Mouse (Mus musculus) embryonic facial prominence, embryonic 14.5 days (tissue): Measurements from ENCODE around the gene Tmem117. TPM values are rescaled to one million over a fixed set of nuclear protein-coding genes. Genes with fewer than 3 reads are reported as not detected.

Source experiments
- ATAC-seq: fragments of 200-750 bp; cut with Nextera tagmentation; 2 replicates; pipeline ENCODE4 v1.8.0; 2017; ENCODE audit warnings: low read depth, moderate number of reproducible peaks, moderate TSS enrichment
- DNase-seq: peaks from one replicate; pipeline ENCODE4 v3.0.0-alpha.2; 2015; ENCODE audit warnings: low spot score
- H3K27ac ChIP-seq: fragments of 300-500 bp; sonication (generic); replicated peaks from 2 replicates; pipeline ENCODE4 v1.5.1; 2014; ENCODE audit warnings: low read depth, mild to moderate bottlenecking, low read length, moderate library complexity
- H3K27me3 ChIP-seq: fragments of 300-500 bp; sonication (generic); replicated peaks from 2 replicates; pipeline ENCODE4 v1.6.1; 2014; ENCODE audit warnings: low read length; ENCODE audit not compliant: control insufficient read depth, insufficient read depth
- H3K36me3 ChIP-seq: fragments of 300-500 bp; sonication (generic); 2 replicates; pipeline ENCODE4 v1.6.1; 2014; ENCODE audit warnings: low read length, mixed read lengths; ENCODE audit not compliant: control insufficient read depth, insufficient read depth
- H3K4me1 ChIP-seq: fragments of 300-500 bp; sonication (generic); 2 replicates; pipeline ENCODE4 v1.6.1; 2014; ENCODE audit warnings: antibody characterized with exemption, low read length; ENCODE audit not compliant: control insufficient read depth, insufficient read depth
- H3K4me2 ChIP-seq: fragments of 300-500 bp; sonication (generic); 2 replicates; pipeline ENCODE4 v1.6.1; 2014; ENCODE audit warnings: low read depth, mild to moderate bottlenecking, low read length, moderate library complexity, mixed read lengths
- H3K4me3 ChIP-seq: fragments of 300-500 bp; sonication (generic); 2 replicates; pipeline ENCODE4 v1.5.1; 2014; ENCODE audit warnings: low read depth, mild to moderate bottlenecking, low read length
- H3K9ac ChIP-seq: fragments of 300-500 bp; sonication (generic); 2 replicates; pipeline ENCODE4 v1.6.1; 2014; ENCODE audit warnings: low read depth, mild to moderate bottlenecking, low read length, moderate library complexity, mixed read lengths
- H3K9me3 ChIP-seq: fragments of 300-500 bp; sonication (generic); 2 replicates; pipeline ENCODE4 v1.6.1; 2016; ENCODE audit warnings: low read length; ENCODE audit not compliant: control insufficient read depth
- WGBS: fragments of 180-500 bp; shearing (Covaris S2); extraction: QIAGEN DNeasy Blood & Tissue Kit; methylation state at CpG from one replicate; pipeline ENCODE4 v1.1.7; 2014; 5-methylcytosine and 5-hydroxymethylcytosine counted together
- polyA plus RNA-seq: library from polyadenylated mRNA; unstranded; fragments of >200 nt; fragmentation: Nextera tagmentation; extraction: Ambion mirVana; gene quantifications from 2 replicates; pipeline ENCODE4 v1.2.1, GENCODE M21; 2014

Gene Tmem117
- polyA plus RNA-seq, 1 experiment from 2014 or later = 11.1 TPM

DNA sequence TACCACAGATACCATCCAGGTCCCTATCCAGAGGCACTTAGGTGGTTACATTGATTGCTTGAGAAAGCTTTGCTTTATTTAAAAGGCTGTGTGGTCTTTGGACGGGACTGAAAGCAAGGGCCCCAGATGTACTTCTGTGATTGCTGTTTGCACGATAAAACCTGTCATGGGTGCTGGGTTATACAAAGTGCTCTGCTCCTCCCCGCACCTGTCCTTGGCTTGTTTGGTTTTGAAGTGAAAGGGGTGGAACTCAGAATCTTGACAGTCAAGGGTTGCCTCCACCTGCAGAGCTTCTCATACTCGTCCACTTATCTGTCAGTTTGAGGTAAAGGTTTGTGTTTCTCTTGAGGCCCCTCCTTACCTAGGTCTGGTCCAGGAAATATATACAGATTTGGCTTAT lies 1.5 kb downstream of the Tmem117 start:
- WGBS = 68% methylated on average over 4 of the region's 4 CpGs
- Histone ChIP-seq H3K4me2 (no peak overlapping the region), H3K27ac (no peak overlapping the region), H3K4me3 (no peak overlapping the region), H3K9ac (no peak overlapping the region), H3K36me3 (no peaks in the 10 kb centered on the region), H3K27me3 (peaks cover 13% of the 10 kb centered on the region), H3K9me3 (no peaks in the 10 kb centered on the region), H3K4me1 (no peaks in the 10 kb centered on the region)
- no peak for DNase-seq
- no peak for ATAC-seq

DNA sequence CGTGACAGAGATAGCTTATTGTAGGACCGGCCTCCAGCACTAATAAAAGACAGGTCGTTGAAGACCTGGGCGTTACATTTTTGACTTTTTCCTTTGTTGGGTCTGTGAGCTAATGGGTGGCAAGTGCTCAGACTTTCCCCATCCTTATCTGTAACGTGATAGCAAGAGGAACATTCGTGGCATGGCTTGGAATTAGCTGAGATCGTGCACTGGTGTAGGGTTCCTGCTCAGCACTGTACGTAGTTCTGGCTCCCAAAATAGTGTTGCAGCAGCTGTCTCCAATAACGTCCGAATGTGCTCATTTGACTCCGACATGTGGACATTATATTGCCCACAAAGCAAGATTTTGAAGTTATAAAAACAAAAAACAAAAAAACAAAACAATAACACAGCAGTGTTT lies 5.5 kb downstream of the Tmem117 start:
- DNase-seq = peak; percentile 40
- Histone ChIP-seq H3K9ac (no peak overlapping the region), H3K36me3 (no peaks in the 10 kb centered on the region), H3K4me3 (no peak overlapping the region), H3K27me3 (peaks cover 13% of the 10 kb centered on the region), H3K4me1 (no peaks in the 10 kb centered on the region), H3K27ac (no peak overlapping the region), H3K4me2 (no peak overlapping the region), H3K9me3 (no peaks in the 10 kb centered on the region)
- peak; percentile 71; the same call in 1 of the 2 replicates for ATAC-seq
- 49% methylated on average over 11 of the region's 11 CpGs for WGBS

DNA sequence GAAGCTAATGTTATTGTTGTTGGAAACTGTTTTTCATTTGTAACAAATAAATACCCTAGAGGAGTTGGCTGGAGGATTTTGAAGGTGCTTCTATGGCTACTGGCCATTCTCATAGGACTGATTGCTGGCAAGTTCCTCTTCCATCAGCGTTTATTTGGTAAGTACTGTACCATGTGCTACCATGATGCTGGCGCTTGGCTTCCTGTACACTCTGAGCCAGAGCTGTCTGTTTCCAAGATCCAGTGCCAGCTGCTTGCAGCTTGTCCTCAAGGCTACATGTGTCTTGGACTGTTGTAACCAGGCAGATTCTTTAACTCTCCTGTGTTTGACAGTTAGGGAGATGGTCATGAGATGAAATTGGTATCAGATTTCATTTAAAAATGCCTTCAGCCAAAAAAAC lies 9.2 kb downstream of the Tmem117 start:
- Histone ChIP-seq H3K9ac (no peak overlapping the region), H3K4me3 (no peak overlapping the region), H3K9me3 (0 out of 2 replicates have a peak, but pooled peaks cover 3% of the 10 kb centered on the region), H3K4me2 (no peak overlapping the region), H3K27me3 (no peaks in the 10 kb centered on the region), H3K27ac (no peak overlapping the region), H3K36me3 (no peaks in the 10 kb centered on the region), H3K4me1 (no peaks in the 10 kb centered on the region)
- DNase-seq = peak; percentile 38
- WGBS = 72% methylated on average over 2 of the region's 2 CpGs
- no peak for ATAC-seq

DNA sequence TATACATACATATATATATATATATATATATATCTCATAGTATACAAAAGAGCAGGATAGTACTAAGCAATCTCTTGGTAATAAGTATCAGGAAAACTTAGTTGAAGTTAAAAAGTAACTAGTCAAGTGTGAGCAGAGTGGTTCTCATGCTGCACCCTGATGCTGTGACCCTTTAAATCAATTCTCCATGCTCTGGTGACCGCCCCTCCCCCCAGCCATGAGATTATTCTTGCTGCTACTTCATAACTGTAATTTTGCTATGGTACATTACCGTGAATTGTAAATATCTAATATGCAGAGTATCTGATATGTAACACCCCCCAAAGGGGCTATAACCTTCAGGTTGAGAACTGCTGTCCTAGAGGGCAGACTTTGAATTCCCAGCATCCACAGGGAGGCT lies 10.1 kb downstream of the Tmem117 start:
- no peak overlapping the region for H3K4me2 ChIP-seq
- WGBS = 70% methylated on average over 2 of the region's 2 CpGs

DNA sequence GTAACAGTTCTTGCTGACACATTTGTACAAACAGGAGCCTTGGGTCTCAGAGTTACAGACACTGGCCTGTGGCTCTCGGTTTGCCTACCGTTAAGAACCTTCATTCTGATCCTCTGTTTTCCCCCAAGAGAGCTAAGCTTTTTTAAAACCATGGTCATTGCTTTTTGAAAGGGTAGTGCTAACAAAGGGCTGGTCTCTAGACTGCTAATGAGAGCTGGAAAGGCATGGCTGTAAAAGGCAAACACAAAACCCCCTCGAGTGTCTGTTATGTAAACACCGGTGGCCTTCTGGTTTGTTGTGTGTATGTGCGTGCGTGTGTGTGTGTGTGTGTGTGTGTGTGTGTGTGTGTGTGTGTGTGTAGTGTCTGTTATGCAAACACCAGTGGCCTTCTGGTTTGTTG lies 17.0 kb downstream of the Tmem117 start:
- 53% methylated on average over 6 of the region's 6 CpGs for WGBS
- no peak overlapping the region for H3K4me3 ChIP-seq
- no peak for ATAC-seq

More for the DNA sequence above, 10.1 kb downstream of the Tmem117 start:
- Histone ChIP-seq H3K27ac (no peak overlapping the region), H3K9me3 (0 out of 2 replicates have a peak, but pooled peaks cover 3% of the 10 kb centered on the region), H3K36me3 (no peaks in the 10 kb centered on the region), H3K4me3 (no peak overlapping the region), H3K27me3 (no peaks in the 10 kb centered on the region), H3K4me1 (no peaks in the 10 kb centered on the region), H3K9ac (no peak overlapping the region)
- no peak for DNase-seq
- no peak for ATAC-seq

DNA sequence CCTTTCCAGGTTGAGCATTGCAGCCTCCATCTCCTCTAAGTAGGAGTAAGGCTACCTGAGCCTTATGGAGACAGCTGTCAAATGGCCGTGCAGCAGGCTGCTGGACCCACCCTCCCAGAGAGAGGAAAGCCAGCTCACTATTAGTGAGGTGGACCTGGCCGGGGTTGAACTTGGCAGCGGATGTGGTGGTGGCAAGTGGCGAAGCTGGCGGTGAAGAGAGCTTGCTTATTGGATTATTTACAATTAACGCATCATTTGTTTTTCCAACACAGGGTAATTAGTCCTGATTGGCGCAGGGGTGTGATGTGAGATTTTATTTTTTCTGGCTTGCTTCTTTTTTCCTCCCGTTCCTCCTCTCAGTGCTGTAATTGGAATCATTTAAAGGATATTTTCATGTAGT lies 19.4 kb downstream of the Tmem117 start:
- Histone ChIP-seq H3K9ac (no peak overlapping the region), H3K9me3 (no peaks in the 10 kb centered on the region), H3K27ac (no peak overlapping the region), H3K4me3 (no peak overlapping the region), H3K4me1 (no peaks in the 10 kb centered on the region), H3K36me3 (no peaks in the 10 kb centered on the region), H3K4me2 (no peak overlapping the region), H3K27me3 (no peaks in the 10 kb centered on the region)
- 78% methylated on average over 8 of the region's 8 CpGs for WGBS
- no peak for ATAC-seq
- DNase-seq = no peak

More for the DNA sequence above, 17.0 kb downstream of the Tmem117 start:
- Histone ChIP-seq H3K27me3 (no peaks in the 10 kb centered on the region), H3K27ac (no peak overlapping the region), H3K9ac (no peak overlapping the region), H3K4me1 (no peaks in the 10 kb centered on the region), H3K9me3 (no peaks in the 10 kb centered on the region), H3K36me3 (no peaks in the 10 kb centered on the region), H3K4me2 (no peak overlapping the region)
- DNase-seq = no peak

DNA sequence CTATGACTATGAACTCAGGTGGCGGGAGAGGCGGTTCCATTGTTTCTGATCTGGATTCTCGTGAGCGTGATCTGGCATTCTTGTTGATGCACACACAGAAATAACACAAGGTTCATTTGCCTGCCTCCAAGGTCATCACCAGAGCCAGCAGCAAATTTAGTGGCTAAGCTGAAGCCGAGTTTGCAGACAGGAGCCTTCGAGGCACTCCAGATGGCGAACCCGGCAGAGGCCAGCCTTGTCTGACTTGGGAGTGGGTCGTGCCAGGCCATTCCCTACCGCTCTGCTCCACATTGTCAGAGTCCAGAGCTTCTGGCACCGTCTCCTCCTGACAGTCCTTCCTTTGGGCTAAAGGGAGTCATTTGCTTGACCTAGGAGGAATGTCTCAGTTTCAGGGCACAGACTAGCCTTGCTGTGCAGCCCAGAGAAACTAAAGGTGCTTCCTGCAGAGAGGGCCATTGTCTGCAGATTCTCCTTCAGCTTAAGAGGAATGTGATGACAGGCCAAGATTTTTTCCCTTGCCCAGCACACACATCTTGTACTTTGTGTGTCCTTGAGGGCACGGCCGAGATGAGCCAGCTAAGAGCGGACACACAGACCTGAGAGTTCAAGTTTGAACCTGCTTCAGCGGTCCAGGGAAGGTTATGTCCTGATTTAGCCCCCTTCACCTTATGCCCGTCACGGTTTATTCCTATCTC lies 20.2 kb downstream of the Tmem117 start:
- no peak overlapping the region for H3K4me3 ChIP-seq
- H3K4me1 ChIP-seq = no peaks in the 10 kb centered on the region
- no peak for DNase-seq
- ATAC-seq = no peak
- WGBS = 64% methylated on average over 17 of the region's 17 CpGs
- H3K27ac ChIP-seq = no peak overlapping the region
- H3K9me3 ChIP-seq = no peaks in the 10 kb centered on the region
- H3K9ac ChIP-seq = no peak overlapping the region
- no peak overlapping the region for H3K4me2 ChIP-seq
- H3K27me3 ChIP-seq = no peaks in the 10 kb centered on the region
- H3K36me3 ChIP-seq = no peaks in the 10 kb centered on the region

DNA sequence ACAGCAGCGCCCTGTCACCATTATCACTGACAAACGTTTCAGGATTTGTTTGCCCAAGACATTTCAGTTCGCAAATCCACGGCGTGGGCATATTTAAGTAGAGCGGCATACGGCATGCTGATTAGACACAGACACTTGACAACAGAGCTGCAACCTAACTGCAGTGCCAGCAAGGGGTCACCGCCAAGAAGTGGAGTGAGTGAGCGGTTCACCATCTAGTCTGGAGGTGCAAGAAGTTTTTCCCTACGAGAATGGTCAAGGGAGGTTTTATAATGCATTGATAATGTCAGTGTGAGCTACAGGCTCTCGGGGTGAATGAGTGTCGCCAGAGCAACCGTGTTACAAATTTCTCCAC lies 20.7 kb downstream of the Tmem117 start:
- Histone ChIP-seq H3K4me1 (no peaks in the 10 kb centered on the region), H3K27me3 (no peaks in the 10 kb centered on the region), H3K4me2 (no peak overlapping the region), H3K9ac (no peak overlapping the region), H3K9me3 (no peaks in the 10 kb centered on the region), H3K4me3 (no peak overlapping the region), H3K36me3 (no peaks in the 10 kb centered on the region), H3K27ac (no peak overlapping the region)
- no peak for DNase-seq
- WGBS = 65% methylated on average over 13 of the region's 13 CpGs
- no peak for ATAC-seq

DNA sequence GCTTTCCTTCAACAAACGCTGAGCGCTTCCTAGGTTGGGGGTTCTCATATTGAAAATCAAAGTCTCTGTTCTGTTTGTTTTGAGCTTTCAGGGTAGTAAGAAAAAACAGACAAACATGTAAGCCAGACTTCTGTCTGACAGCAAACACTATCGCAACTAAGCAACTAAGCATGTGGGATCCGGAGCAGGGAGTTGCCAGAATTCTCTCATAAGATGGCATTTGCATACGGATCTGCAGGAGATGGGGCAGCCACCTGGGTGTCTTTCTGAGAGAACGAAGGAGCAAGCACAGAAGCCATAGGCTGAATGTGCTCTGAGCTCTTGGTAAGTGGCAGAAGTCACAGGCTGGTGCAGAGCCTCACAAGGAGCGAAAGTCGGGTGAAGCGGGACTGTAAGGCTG lies 22.3 kb downstream of the Tmem117 start:
- Histone ChIP-seq H3K4me2 (no peak overlapping the region), H3K9ac (no peak overlapping the region), H3K4me3 (no peak overlapping the region), H3K27me3 (no peaks in the 10 kb centered on the region), H3K4me1 (no peaks in the 10 kb centered on the region), H3K27ac (no peak overlapping the region), H3K9me3 (no peaks in the 10 kb centered on the region), H3K36me3 (no peaks in the 10 kb centered on the region)
- ATAC-seq (no peak), DNase-seq (no peak)
- WGBS = 78% methylated on average over 9 of the region's 9 CpGs
